Mouse (Mus musculus): ENCODE measurements around the gene Tpbgl.

GRCm38 (mm10) chr7:99659379-99660029 is 32.6 kb upstream of the Tpbgl start:
- TF ChIP-seq POLR2A (IDR thresholded peaks at IDR 0.05; ENCODE audit: borderline replicate concordance, extremely low read depth, low read depth, low read length) (no peak), CTCF (IDR thresholded peaks at IDR 0.05; ENCODE audit: insufficient read depth, low read length) (peak; percentile 56)
